Mouse (Mus musculus) lung, postnatal 0 days (tissue): ENCODE measurements at regions not wholly inside any gene's neighbourhood (a gene's known extent, or its start where the extent isn't known, plus 50 kb on each side); places are given as distances from the start of the nearest gene placed in this dataset.
"Not testable (repeated sequence)": the region's sequence is repeated elsewhere in the genome, so short reads cannot be mapped to it uniquely, and the experiment has no call there.

Experiments used
- CTCF ChIP-seq: IDR thresholded peaks from 2 replicates; pipeline ENCODE4 v1.5.1; 2016; ENCODE audit warnings: antibody characterized with exemption, mild to moderate bottlenecking
- EP300 ChIP-seq: IDR thresholded peaks from 2 replicates; pipeline ENCODE4 v1.6.1; 2016; ENCODE audit warnings: antibody characterized with exemption, mild to moderate bottlenecking, control low read depth

DNA sequence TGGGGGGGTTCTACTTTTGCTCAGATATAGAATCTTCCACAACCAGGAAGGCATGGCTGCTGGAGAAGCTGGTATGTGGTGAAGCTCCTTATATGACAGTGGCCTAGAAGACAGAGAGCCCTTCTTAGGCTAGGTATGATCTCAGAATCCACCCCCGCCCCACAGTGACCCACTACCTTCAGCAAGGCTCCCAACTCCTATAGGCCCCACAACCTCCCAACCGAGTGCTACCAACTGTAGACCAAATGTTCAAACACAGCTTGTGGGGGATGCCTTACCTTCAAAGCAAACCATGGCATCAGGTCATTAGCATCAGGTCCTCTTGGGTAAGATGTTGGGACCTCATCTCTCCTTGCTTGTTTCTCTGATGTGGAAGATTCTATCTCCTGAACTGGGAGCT, 70.6 kb upstream of the Gm21119 start:
- not testable (repeated sequence) for TF ChIP-seq CTCF, EP300
